Mouse (Mus musculus) G1E (cell line): ENCODE data around the gene Naaladl1.
A peak's percentile ranks its signal among the peaks of the same experiment; 100 is the strongest.

Experiments
- CTCF ChIP-seq: IDR thresholded peaks from 2 replicates; pipeline ENCODE4 v1.5.1; 2012; ENCODE audit warnings: low read depth, low read length, inconsistent platforms, mixed read lengths
- GATA1 ChIP-seq: IDR thresholded peaks from 2 replicates; pipeline ENCODE4 v1.6.1; 2012; ENCODE audit warnings: borderline replicate concordance, low read length, inconsistent platforms, mixed read lengths
- GATA2 ChIP-seq: IDR thresholded peaks from 2 replicates; pipeline ENCODE4 v1.6.1; 2012; ENCODE audit warnings: low read depth, low read length, inconsistent platforms, borderline replicate concordance
- POLR2AphosphoS5 ChIP-seq: IDR thresholded peaks from 2 replicates; pipeline ENCODE4 v1.6.1; 2012; ENCODE audit warnings: low read depth, low read length, inconsistent platforms; ENCODE audit not compliant: insufficient replicate concordance
- TAL1 ChIP-seq: conservative IDR thresholded peaks from 2 replicates; pipeline ENCODE4 v1.6.1; 2012; ENCODE audit warnings: low read depth, low read length, inconsistent platforms, mixed read lengths

GRCm38 (mm10) chr19:6061021-6061533 is 44.5 kb upstream of the Naaladl1 start, which contains the start of gene Znhit2:
- no peak for TF ChIP-seq CTCF
- TF ChIP-seq GATA2 = no peak
- no peak for TF ChIP-seq GATA1
- no peak for TF ChIP-seq TAL1
- TF ChIP-seq POLR2AphosphoS5 = 0 out of 2 replicates have a peak, but pooled peaks have one; percentile 20
